Mouse (Mus musculus): ENCODE measurements around the gene Ttyh2. TPM values are rescaled to one million over a fixed set of nuclear protein-coding genes. Genes with fewer than 3 reads are reported as not detected.

Ttyh2 gene
- 1 to 10 TPM; 2.4 to 3.2 TPM for total RNA-seq (2023)

GRCm38 (mm10) chr11:114675341-114675825 is at the start of gene Ttyh2:
Gene Ttyh2 (plus strand): TSS chr11:114675431.

GRCm38 (mm10) chr11:114668301-114668710 is 6.9 kb upstream of the Ttyh2 start, which contains the start of gene Rpl38:
Gene Rpl38 (plus strand): TSS chr11:114668524.

GRCm38 (mm10) chr11:114726965-114727825 is 52.0 kb downstream of the Ttyh2 start, which contains the start of gene Dnaic2:
Gene Dnaic2 (plus strand): TSS chr11:114727408.

GRCm38 (mm10) chr11:114764820-114765818 is 89.9 kb downstream of the Ttyh2 start, which contains the start of gene Kif19a:
Gene Kif19a (plus strand): TSS chr11:114765388.

Other genes with a start within 250 kb of the Ttyh2 start
- gene Rpl38, start 6.9 kb upstream of the Ttyh2 start, total RNA-seq (2023): 1,000 to 10,000 TPM; 2,075 to 2,120 TPM
- gene Dnaic2, start 52.0 kb downstream of the Ttyh2 start, total RNA-seq (2023): not detected
- gene Kif19a, start 90.0 kb downstream of the Ttyh2 start, total RNA-seq (2023): 1 to 10 TPM; 5.1 to 5.3 TPM
- not detected for gene Btbd17, start 120.5 kb downstream of the Ttyh2 start, total RNA-seq (2023)
- not detected for gene Gpr142, start 123.5 kb downstream of the Ttyh2 start, total RNA-seq (2023)
- not detected for gene Gprc5c, start 175.7 kb downstream of the Ttyh2 start, total RNA-seq (2023)
- under 1 TPM; 0.30 to 0.78 TPM for gene Cd300a, start 214.6 kb downstream of the Ttyh2 start, total RNA-seq (2023)

All from B cell, adult 67 days (primary cell).